Mouse (Mus musculus): ENCODE results near the gene Pnmt. TPM values are rescaled to one million over a fixed set of nuclear protein-coding genes. Genes with fewer than 3 reads are reported as not detected.

Gene Pnmt
- total RNA-seq, 4 experiments from 2014 or later = 1.2 to 1.6 (median 1.4) TPM; not detected in 1

DNA sequence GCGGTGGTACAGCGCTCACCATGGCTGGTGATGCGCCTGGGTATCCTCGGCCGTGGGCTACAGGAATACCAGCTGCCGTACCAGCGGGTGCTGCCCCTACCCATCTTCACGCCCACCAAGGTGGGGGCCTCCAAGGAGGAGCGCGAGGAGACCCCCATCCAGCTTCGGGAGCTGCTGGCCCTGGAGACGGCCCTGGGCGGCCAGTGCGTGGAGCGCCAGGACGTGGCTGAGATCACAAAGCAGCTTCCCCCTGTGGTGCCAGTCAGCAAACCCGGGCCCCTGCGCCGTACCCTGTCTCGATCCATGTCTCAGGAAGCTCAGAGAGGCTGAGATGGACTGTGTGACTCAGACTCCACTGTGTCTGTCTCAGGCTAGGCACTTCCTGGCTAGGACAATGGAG, 2.0 kb upstream of the Pnmt start:
- DNase-seq (ENCODE audit: low spot score) = no peak

GRCm38 (mm10) chr11:98384721-98385637, 1.3 kb upstream of the Pnmt start:
- no peak for DNase-seq (ENCODE audit: low spot score)

DNA sequence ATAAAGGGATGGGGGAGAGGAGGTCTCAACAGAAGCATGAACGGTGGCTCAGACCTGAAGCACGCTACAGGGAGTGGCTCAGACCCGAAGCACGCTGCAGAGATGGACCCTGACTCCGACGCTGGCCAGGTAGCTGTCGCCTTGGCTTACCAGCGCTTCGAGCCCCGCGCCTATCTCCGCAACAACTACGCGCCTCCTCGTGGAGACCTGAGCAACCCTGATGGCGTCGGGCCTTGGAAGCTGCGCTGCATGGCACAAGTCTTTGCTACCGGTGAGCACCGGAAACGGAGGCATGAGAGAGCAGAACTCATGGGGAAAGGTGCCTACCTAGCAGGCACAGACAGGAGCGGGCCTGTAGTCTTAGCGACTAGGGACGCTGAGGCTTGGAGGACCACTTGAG, 346 bp downstream of the Pnmt start:
- no peak for DNase-seq (ENCODE audit: low spot score)

DNA sequence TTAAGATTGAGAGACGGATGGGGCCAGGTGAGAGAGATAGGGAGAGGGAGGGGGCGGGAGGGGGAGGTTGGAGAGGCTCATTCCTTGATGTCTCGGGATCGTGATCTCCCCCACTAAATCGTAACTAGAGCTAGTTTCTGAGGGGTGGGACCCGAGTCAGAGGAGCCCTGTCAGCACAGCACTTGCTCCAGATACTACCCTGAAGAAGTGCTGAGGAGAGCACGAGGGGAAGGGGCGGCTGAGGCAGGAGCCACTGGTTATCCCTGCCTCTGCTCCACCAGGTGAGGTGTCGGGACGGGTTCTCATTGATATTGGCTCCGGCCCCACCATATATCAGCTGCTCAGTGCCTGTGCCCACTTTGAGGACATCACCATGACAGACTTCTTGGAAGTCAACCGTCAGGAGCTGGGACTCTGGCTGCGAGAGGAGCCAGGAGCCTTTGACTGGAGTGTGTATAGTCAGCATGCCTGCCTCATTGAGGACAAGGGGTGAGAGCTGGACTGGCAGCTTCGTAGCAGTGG, 867 bp downstream of the Pnmt start:
- DNase-seq (ENCODE audit: low spot score) = no peak

- DNase-seq (ENCODE audit: low spot score) = no peak
Measured at GRCm38 (mm10) chr11:98388282-98388681, 2.0 kb downstream of the Pnmt start.

DNA sequence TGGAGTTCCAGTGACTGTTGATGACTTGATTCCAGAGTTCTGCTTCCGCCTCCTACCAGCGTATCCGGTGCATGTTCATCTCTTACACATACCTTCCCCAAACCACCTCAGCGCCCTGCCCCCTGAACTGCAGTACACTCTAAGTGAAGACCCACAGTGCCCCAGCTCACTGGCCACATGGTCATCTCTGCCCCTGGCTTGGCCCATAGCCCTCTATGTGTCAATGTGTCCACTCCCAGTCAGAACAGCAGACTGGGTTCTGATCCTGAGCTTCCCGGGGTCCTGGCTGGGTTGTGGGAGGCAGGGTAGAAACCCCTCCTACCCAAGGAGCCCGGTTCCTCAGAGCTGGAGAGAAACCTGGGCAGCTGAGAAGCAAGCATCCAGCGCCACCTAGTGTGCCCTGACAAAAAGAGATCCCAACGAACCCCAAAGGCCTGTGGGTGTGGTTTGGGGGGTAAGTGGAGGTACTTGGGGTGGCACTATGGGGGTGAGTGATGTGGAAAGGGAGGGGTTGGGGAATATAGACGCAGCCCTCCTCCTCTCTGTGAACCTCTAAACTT, 3.1 kb downstream of the Pnmt start:
- DNase-seq (ENCODE audit: low spot score) = no peak

- DNase-seq (ENCODE audit: low spot score) = no peak
Measured at GRCm38 (mm10) chr11:98390141-98390540, 3.9 kb downstream of the Pnmt start.

DNA sequence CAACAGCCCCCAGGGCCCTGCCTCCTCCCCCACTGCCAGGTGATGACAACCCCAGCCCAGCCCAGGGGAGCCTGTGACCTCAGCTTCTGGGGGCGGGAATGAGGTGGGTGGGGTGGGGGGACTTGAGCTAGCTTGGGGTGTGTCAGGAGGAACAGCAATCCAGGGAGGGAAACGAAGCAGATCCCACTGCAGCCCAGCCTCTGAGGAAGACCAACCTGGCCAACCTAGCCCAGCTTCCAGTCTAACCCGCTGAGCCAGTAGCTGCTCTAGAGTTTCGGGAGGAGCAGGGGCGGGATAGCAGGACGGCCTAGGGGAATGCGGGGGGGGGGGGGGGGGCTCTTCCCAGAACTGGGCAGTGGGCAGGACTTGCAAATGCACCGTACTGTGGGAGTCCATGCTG, 5.8 kb downstream of the Pnmt start:
- DNase-seq (ENCODE audit: low spot score) = no peak

DNA sequence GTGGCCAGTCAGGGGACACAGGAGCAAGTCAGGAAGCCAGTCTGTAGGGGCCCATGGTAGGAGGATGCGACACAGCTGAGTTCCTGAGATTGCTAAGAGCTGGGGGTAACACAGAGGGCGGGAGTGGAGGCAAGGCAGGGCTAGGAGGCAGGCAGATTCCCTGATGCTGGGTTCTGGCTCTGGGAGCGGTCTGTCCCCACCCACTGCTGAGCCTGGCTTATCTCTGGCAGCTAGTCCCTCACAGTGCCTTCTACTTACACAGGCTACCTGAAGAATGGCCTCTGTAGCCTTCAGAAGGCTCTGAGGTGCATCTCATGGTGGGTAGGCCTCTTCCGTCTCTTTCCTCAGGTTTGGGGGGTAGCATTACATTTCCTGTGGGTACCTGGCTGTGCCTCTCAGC, 6.4 kb downstream of the Pnmt start:
- DNase-seq (ENCODE audit: low spot score) = no peak

DNA sequence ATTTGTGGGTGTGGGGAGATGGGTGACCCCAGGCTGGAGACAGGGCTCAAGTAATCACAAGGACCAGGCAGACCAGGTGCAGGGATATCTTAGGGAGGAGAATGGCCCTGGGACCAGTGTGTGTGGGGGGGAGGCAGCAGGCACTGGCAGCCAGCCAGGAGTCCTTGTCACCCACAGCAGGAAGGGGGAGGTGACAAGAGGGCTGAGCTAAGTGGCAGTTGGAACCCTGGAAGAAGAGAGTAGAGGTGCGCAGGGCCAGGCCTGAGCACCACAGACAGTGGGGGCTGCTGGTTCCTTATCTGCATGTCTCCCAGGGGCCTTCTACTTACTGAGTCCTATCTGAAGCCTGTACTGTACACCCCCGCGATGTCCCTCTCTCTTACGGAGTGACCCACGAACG, 7.1 kb downstream of the Pnmt start:
- DNase-seq (ENCODE audit: low spot score) = no peak

DNA sequence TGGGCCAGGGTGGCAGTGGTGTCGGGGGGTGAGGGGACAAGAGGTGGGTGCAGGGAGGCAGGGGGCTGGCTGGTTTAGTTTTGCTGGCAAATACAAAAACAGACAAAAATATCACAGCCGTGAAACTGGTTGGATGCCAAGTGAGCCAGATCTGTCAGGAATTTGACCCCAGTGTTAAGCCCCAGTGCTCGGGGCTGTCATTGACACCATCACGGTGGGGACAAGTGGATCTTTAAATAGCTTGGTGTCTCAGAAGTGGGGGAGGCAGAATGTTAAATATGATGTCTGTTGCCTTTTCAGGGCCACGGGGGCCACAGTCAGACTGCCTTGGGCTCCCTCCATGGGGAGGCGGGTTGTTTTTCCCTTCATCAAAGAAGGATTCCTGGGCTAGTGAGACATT, 8.1 kb downstream of the Pnmt start:
- DNase-seq (ENCODE audit: low spot score) = no peak

GRCm38 (mm10) chr11:98395041-98395440, 8.8 kb downstream of the Pnmt start:
- DNase-seq (ENCODE audit: low spot score) = no peak

GRCm38 (mm10) chr11:98397946-98398345, 11.7 kb downstream of the Pnmt start:
- DNase-seq (ENCODE audit: low spot score) = no peak

GRCm38 (mm10) chr11:98400161-98400726, 14.0 kb downstream of the Pnmt start, which contains the start of gene Pgap3:
Pgap3 (minus strand) TSS chr11:98400490.
- peak; percentile 86 for DNase-seq (ENCODE audit: low spot score)

DNA sequence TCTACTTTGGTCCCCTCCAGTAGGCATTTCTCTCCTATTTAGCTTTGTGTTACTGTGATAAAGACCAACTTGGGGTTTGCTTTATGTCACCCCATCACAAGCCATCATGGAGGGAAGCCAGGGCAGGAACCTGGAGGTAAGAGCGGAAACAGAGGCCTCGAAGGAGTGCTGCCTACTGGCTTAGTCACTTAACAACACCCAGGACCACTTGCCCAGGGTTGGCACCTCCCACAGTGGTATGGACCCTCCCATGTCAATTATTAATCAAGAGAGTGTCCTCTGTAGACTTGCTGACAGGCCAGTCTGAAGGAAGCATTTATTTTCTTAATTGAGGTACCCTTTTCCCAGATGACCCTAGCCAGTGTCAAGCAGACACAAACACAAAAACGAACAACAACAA, 14.6 kb downstream of the Pnmt start:
- DNase-seq (ENCODE audit: low spot score) = no peak

DNA sequence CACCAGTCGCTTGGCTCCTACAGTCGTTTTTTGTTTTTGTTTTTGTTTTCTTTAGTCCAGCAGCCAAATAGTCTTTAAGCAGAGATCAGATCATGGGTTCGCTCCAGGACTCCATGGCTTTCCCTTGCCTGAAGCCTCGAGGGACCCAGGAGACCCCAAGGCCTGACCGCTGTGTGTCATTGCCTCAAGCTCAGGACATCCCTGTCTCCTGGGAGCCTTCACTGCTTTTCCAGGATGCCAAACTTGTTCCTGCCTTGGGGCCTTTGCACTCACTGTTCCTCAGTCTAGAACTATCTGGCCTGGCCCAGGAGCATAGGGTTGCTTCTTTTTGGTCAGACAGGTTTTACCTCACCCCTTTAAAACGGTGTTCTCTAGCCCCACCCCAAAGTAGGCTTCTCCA, 20.4 kb downstream of the Pnmt start:
- DNase-seq (ENCODE audit: low spot score) = no peak

DNA sequence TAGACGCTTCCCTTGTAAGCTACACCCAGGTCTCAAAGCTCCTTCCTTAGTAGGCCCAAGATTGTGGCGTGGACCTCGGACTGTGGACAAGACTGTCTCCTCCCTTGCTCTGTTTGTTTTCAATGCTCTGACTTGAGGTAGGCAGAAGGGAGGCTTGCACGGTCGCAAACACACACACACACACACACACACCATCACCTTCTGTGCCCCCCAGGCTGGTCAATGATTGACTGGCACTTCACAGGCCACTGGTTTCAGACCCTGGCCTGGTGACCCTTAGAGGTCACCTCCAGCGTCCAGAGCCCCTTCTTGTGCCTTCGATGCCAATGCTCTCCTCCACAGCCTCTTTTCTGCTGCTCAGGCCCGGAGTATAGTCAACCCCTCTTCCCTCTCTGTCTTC, 22.6 kb downstream of the Pnmt start:
- DNase-seq (ENCODE audit: low spot score) = no peak

GRCm38 (mm10) chr11:98409341-98409822, 23.1 kb downstream of the Pnmt start:
- no peak for DNase-seq (ENCODE audit: low spot score)

DNA sequence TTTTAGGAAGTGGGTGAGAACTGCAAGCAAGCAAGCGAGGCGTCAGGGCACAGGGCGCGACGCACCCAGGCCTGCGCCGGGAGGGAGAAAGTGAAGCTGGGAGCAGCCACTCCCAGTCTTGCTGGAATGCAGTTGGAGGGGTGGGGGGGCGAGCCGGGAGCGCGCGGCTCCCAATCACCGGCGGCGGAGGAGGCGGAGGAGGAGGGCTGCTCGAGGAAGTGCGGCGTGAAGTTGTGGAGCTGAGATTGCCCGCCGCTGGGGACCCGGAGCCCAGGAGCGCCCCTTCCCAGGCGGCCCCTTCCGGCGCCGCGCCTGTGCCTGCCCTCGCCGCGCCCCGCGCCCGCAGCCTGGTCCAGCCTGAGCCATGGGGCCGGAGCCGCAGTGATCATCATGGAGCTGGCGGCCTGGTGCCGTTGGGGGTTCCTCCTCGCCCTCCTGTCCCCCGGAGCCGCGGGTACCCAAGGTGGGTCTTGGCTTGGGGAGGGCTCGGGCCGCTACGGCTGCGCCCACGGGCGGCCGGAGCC, 26.1 kb downstream of the Pnmt start, which contains the start of gene Erbb2:
TSS of gene Erbb2 (plus strand) at position 198 of the 524 bp plus-strand sequence.
- DNase-seq (ENCODE audit: low spot score) = peak; percentile 59

GRCm38 (mm10) chr11:98412797-98413301, 26.6 kb downstream of the Pnmt start:
- DNase-seq (ENCODE audit: low spot score) = no peak

DNA sequence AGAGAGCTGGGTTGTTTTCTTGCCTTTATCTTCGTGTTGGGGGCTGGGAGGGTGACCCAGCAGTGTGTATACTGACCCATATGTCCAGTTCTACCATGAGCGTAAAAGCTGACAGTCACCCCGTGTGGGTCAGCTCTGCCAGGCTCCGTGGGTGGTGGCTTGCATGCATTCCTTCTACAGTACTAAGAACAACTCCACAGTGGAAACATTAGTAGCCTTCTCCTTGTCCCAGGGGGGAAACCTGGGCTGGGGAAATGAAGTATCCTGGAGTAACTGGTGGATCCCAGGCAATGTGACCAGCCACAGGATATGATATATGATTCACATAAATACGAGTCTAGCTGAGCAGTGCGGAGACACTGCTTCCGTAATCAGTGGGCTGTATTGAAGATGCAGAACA, 27.5 kb downstream of the Pnmt start:
- no peak for DNase-seq (ENCODE audit: low spot score)

DNA sequence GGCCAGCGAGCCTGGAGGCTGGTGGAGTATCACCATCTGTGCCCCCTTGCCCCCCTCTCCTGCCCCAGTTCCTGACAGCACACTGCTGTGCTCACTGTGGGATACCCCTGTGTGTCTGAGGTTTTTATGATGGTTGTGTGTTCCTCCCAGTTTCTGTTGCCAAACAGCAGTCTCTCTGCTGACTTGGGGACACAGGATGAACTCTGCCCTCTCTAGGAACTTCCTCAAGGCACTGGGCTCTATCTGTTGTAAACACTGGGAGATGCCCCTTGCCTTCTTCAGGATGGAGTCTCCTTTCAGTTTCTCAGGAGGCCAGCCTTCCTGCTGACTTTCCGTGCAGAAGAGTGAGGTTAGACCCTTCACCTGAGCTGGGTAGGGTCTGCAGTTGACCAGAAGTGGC, 27.9 kb downstream of the Pnmt start:
- DNase-seq (ENCODE audit: low spot score) = no peak

All from heart, adult 8-10 months (tissue).